Mouse (Mus musculus) heart, adult 2 months (tissue): ENCODE data around the gene Asxl2. TPM values are rescaled to one million over a fixed set of nuclear protein-coding genes. Genes with fewer than 3 reads are reported as not detected.

Source experiments
- DNase-seq, 2 experiments: peaks; one replicate each; pipeline ENCODE4 v3.0.0; 2021
- H3K27ac ChIP-seq: fragments of 200-600 bp; 2 replicates; pipeline ENCODE4 v1.8.1; 2022
- H3K27me3 ChIP-seq: fragments of 200-500 bp; 2 replicates; pipeline ENCODE4 v1.6.1; 2012; ENCODE audit warnings: mild to moderate bottlenecking, low read length, inconsistent platforms, mixed read lengths; ENCODE audit not compliant: control insufficient read depth, insufficient read depth
- H3K36me3 ChIP-seq: fragments of 200-500 bp; 2 replicates; pipeline ENCODE4 v1.6.1; 2012; ENCODE audit warnings: low read length, inconsistent platforms; ENCODE audit not compliant: control insufficient read depth, insufficient read depth
- H3K4me1 ChIP-seq: fragments of 200-500 bp; 2 replicates; pipeline ENCODE4 v1.6.1; 2011; ENCODE audit warnings: low read length; ENCODE audit not compliant: control insufficient read depth, insufficient read depth
- H3K4me3 ChIP-seq: fragments of 200-600 bp; 2 replicates; pipeline ENCODE4 v1.8.1; 2022
- H3K79me2 ChIP-seq: fragments of 200-500 bp; replicated peaks from 2 replicates; pipeline ENCODE4 v1.6.1; 2012; ENCODE audit warnings: mild to moderate bottlenecking, inconsistent platforms, low read length, moderate library complexity, mixed read lengths; ENCODE audit not compliant: control insufficient read depth, insufficient read depth
- H3K9ac ChIP-seq: fragments of 200-500 bp; 2 replicates; pipeline ENCODE4 v1.6.1; 2012; ENCODE audit warnings: low read depth, mild to moderate bottlenecking, control low read depth, inconsistent platforms, low read length, mixed read lengths
- CTCF ChIP-seq: fragments of 200-600 bp; IDR thresholded peaks from 2 replicates; pipeline ENCODE4 v1.8.1; 2022; ENCODE audit warnings: antibody characterized with exemption, mild to moderate bottlenecking, moderate library complexity
- EP300 ChIP-seq: fragments of 200-500 bp; IDR thresholded peaks from 2 replicates; pipeline ENCODE4 v1.6.1; 2011; ENCODE audit warnings: low read depth, low read length, control low read depth; ENCODE audit not compliant: insufficient read depth
- POLR2A ChIP-seq: fragments of 200-500 bp; IDR thresholded peaks from 2 replicates; pipeline ENCODE4 v1.6.1; 2011; ENCODE audit warnings: mild to moderate bottlenecking, low read depth, low read length, control low read depth; ENCODE audit not compliant: insufficient read depth
- WGBS: fragments of 180-500 bp; shearing (Covaris S2); methylation state at CpG from one replicate; pipeline ENCODE4 v1.1.7; 2018; 5-methylcytosine and 5-hydroxymethylcytosine counted together
- intact Hi-C: fragments of 180-260 bp; cut with DNase I; formaldehyde crosslinking; loops from one replicate; pipeline ENCODE4 v1.15.1; 2025
- polyA plus RNA-seq: library from polyadenylated mRNA; depleted of rRNA; stranded (reverse); fragments of >200 nt; gene quantifications from 2 replicates; pipeline ENCODE4 v1.2.3, GENCODE M21; 2012
- total RNA-seq, 2 experiments: library from RNA; stranded (reverse); gene quantifications; 2 replicates each; pipeline ENCODE4 v1.2.3; 2021

Asxl2 gene
- total and polyA plus RNA-seq, 3 experiments, result 4.0 to 21.9 (median 18.8) TPM

GRCm38 (mm10) chr12:3440916-3441315, 14.3 kb downstream of the Asxl2 start:
- peaks cover 2% of the 10 kb centered on the region for H3K4me1 ChIP-seq
- H3K27me3 ChIP-seq, result no peaks in the 10 kb centered on the region
- 67% methylated on average over 2 of the region's 2 CpGs for WGBS
- intact Hi-C loops, result no loop called here
- TF ChIP-seq POLR2A (no peak), CTCF (no peak), EP300 (no peak)
- H3K36me3 ChIP-seq, result peaks cover 10% of the 10 kb centered on the region
- 0 out of 2 replicates have a peak, but pooled peaks cover 2% of the 10 kb centered on the region for H3K79me2 ChIP-seq
- no peak for DNase-seq
- H3K4me3 ChIP-seq, result no peak overlapping the region
- H3K9ac ChIP-seq, result no peak overlapping the region
- peak overlapping the region; percentile 18; the same call in 1 of the 2 replicates for H3K27ac ChIP-seq

DNA sequence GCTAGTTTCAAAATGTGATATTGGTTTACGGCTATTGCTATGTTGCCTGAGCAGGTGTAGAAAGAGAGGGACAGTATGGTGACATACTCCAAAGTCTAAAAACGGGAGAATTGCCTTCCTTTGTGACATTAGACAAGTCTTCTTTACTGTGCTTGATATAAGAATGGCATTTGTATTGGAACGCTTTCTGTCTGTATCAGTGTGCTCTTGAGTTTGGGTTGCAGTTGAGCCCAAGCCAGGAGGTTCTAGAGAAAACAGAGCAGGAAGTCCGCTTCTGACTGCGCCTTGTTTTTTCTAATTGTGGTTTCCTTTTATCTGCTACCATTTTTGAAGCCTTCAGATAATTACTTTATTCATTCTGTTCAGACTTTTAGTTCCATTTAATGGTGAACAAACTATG, 14.7 kb downstream of the Asxl2 start:
- H3K27me3 ChIP-seq, result no peaks in the 10 kb centered on the region
- H3K36me3 ChIP-seq, result peaks cover 10% of the 10 kb centered on the region
- TF ChIP-seq POLR2A (no peak), EP300 (no peak), CTCF (no peak)
- H3K27ac ChIP-seq, result peak overlapping the region; percentile 18; the same call in 1 of the 2 replicates
- intact Hi-C loops, result no loop called here
- no peak overlapping the region for H3K9ac ChIP-seq
- H3K79me2 ChIP-seq, result 0 out of 2 replicates have a peak, but pooled peaks cover 2% of the 10 kb centered on the region
- no peak for DNase-seq
- peaks cover 2% of the 10 kb centered on the region for H3K4me1 ChIP-seq
- 36% methylated on average over 5 of the region's 5 CpGs for WGBS
- H3K4me3 ChIP-seq, result no peak overlapping the region

- 82% methylated on average over 3 of the region's 3 CpGs for WGBS
Observed at GRCm38 (mm10) chr12:3453554-3453953, 26.9 kb downstream of the Asxl2 start.

GRCm38 (mm10) chr12:3463087-3463486, 36.4 kb downstream of the Asxl2 start:
- Histone ChIP-seq H3K36me3 (no peaks in the 10 kb centered on the region), H3K27ac (no peak overlapping the region), H3K79me2 (no peaks in the 10 kb centered on the region), H3K4me3 (no peak overlapping the region), H3K9ac (no peak overlapping the region), H3K27me3 (no peaks in the 10 kb centered on the region), H3K4me1 (peaks cover 2% of the 10 kb centered on the region; the same call in 1 of the 2 replicates)
- no peak for DNase-seq
- WGBS, result 60% methylated on average over 3 of the region's 3 CpGs
- intact Hi-C loops, result no loop called here
- TF ChIP-seq CTCF, result no peak
- TF ChIP-seq EP300, result no peak
- TF ChIP-seq POLR2A, result no peak

More at GRCm38 (mm10) chr12:3453554-3453953, 26.9 kb downstream of the Asxl2 start:
- no peak overlapping the region for H3K9ac ChIP-seq
- no peaks in the 10 kb centered on the region for H3K4me1 ChIP-seq
- no peaks in the 10 kb centered on the region for H3K27me3 ChIP-seq
- peaks cover 2% of the 10 kb centered on the region for H3K36me3 ChIP-seq
- DNase-seq, result no peak
- H3K27ac ChIP-seq, result no peak overlapping the region
- intact Hi-C loops, result no loop called here
- H3K4me3 ChIP-seq, result no peak overlapping the region
- H3K79me2 ChIP-seq, result no peaks in the 10 kb centered on the region
- TF ChIP-seq EP300, result no peak
- no peak for TF ChIP-seq CTCF
- no peak for TF ChIP-seq POLR2A

DNA sequence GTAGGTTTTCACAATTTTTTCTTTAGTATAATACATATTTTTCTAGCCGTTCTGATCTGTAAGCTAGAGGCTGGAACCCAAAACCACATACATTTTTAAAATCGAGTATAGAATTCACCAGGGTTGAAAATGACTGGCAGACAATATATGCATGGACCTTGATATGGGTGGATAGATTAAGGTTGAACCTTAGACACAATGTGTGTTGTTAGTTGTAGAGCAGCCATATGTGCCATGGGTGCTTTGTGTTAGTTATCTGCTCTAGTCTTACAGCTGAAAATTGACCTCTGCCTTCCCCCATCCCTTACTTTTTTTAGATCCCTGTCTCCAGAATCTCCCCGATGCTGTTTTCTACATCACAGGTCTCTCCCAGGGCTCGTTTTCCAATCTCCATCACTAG, 73.0 kb downstream of the Asxl2 start:
- TF ChIP-seq POLR2A (no peak), EP300 (no peak)
- no peaks in the 10 kb centered on the region; the same call in none of the 2 replicates for H3K36me3 ChIP-seq
- intact Hi-C loops, result no loop called here
- H3K9ac ChIP-seq, result no peak overlapping the region
- no peak overlapping the region for H3K4me3 ChIP-seq
- no peak for DNase-seq
- no peaks in the 10 kb centered on the region for H3K79me2 ChIP-seq
- H3K4me1 ChIP-seq, result no peaks in the 10 kb centered on the region
- H3K27ac ChIP-seq, result no peak overlapping the region
- H3K27me3 ChIP-seq, result no peaks in the 10 kb centered on the region
- 78% methylated on average over 4 of the region's 4 CpGs for WGBS

GRCm38 (mm10) chr12:3500071-3500470, 73.4 kb downstream of the Asxl2 start:
- no peaks in the 10 kb centered on the region for H3K79me2 ChIP-seq
- H3K36me3 ChIP-seq, result no peaks in the 10 kb centered on the region; the same call in none of the 2 replicates
- no peak overlapping the region for H3K9ac ChIP-seq
- no peaks in the 10 kb centered on the region for H3K27me3 ChIP-seq
- no peak for TF ChIP-seq EP300
- TF ChIP-seq CTCF, result no peak
- TF ChIP-seq POLR2A, result no peak
- 65% methylated on average over 6 of the region's 6 CpGs for WGBS
- DNase-seq, result no peak
- no peaks in the 10 kb centered on the region for H3K4me1 ChIP-seq
- H3K27ac ChIP-seq, result no peak overlapping the region
- H3K4me3 ChIP-seq, result no peak overlapping the region
- intact Hi-C loops, result no loop called here
